Comparison of ENCODE assay signal across 9 mouse cellular contexts in the genomic region with DNA sequence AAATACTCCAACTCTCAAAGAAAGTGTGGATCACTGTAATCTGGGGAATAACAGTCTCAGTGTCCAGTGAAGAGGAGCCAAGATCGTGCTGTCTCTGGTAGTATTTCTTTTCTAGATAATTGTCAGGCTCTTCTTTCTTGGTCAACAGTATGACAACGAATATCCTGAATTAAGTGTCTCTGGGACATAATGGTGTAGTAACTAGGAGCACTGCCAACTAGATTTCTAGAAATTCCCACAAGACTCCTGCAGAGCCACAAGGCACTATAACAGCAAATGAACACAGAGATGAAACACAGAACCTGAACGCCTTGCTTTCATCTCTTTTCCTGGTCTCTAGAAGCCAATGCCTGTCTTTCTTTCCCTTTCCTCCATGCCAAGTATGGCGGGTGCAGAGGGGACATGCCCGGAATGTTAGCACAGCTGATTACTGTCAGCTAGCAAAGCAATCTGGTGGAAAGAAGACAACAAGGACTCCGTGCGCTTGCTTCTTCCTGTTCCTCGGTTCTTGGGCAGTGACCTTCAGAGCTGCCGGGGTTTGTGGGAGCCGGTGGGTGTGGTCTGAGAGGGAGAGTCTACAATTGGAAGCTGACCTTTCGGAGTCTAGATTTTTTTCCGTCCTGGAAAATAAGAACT.
DNase-seq lines count a peak whose midpoint lies in the region; ATAC-seq and TF ChIP-seq lines count a peak whose summit lies in the region.
"Had no signal": no experiment of that assay in that cellular context is flagged by ENCODE, and none has a peak within 500 bp of the region (broad histone marks: within the 10 kb centered on the region; RNA-seq: fewer than 3 reads in every experiment).

No protein-coding gene starts in this region.

- peak; percentile 62 for ATAC-seq in granulocyte monocyte progenitor cell, adult 5-6 weeks (replicated peaks; ENCODE audit: poor library complexity, severe bottlenecking)
- ATAC-seq in intestine, embryonic 15.5 days, result no peak
- ATAC-seq in limb, embryonic 15.5 days (ENCODE audit: insufficient number of reproducible peaks, low FRiP score, low TSS enrichment, low read depth), result no peak

- no peaks in the 10 kb centered on the region for H3K9me3 ChIP-seq in intestine, embryonic 15.5 days
- no peaks in the 10 kb centered on the region for H3K9me3 ChIP-seq in limb, embryonic 15.5 days

- peak; percentile 30 to 37 for DNase-seq in layer of hippocampus, postnatal 10 days (ENCODE audit: low spot score in 2 of 2)
- DNase-seq in layer of hippocampus, adult 8-10 months (ENCODE audit: low spot score in 2 of 2), result no peak
- peak; percentile 51 for DNase-seq in brain, embryonic 14.5 days (ENCODE audit: low read depth)
- no peak for DNase-seq in cerebellum, adult 18-20 months

- H3K4me2 ChIP-seq in intestine, embryonic 15.5 days (replicated peaks), result peak overlapping the region; percentile 46
- peak overlapping the region; percentile 40 for H3K4me2 ChIP-seq in limb, embryonic 15.5 days

- H3K27me3 ChIP-seq in intestine, embryonic 15.5 days (replicated peaks), result no peaks in the 10 kb centered on the region
- H3K27me3 ChIP-seq in limb, embryonic 15.5 days, result no peaks in the 10 kb centered on the region
- H3K27me3 ChIP-seq in small intestine, adult 2 months (ENCODE audit: control insufficient read depth, insufficient read depth, low read length), result no peaks in the 10 kb centered on the region

- no peak for TF ChIP-seq CTCF in brain, embryonic 14.5 days (IDR thresholded peaks at IDR 0.05; ENCODE audit: borderline replicate concordance, extremely low read depth, insufficient read depth, insufficient read length)
- no peak for TF ChIP-seq CTCF in small intestine, adult 2 months (IDR thresholded peaks at IDR 0.05; ENCODE audit: extremely low read depth, insufficient read length, insufficient replicate concordance, low read depth, low read length)

- H3K27ac ChIP-seq in intestine, embryonic 15.5 days, result peak overlapping the region; percentile 51; the same call in 1 of the 2 replicates
- peak overlapping the region; percentile 86 for H3K27ac ChIP-seq in limb, embryonic 15.5 days
- H3K27ac ChIP-seq in small intestine, adult 2 months (ENCODE audit: insufficient read depth, low read depth, low read length), result no peak overlapping the region; the same call in 1 of the 2 replicates

- 47% methylated on average over 12 of the region's 12 CpGs for WGBS in intestine, embryonic 15.5 days
- 24% methylated on average over 12 of the region's 12 CpGs for WGBS in limb, embryonic 15.5 days
- WGBS in small intestine, adult 2 months, result 38% methylated on average over 12 of the region's 12 CpGs

- no peak overlapping the region for H3K9ac ChIP-seq in intestine, embryonic 15.5 days
- no peak overlapping the region for H3K9ac ChIP-seq in limb, embryonic 15.5 days

- no peak for TF ChIP-seq POLR2A in brain, embryonic 14.5 days (IDR thresholded peaks at IDR 0.05; ENCODE audit: borderline replicate concordance, extremely low read depth, insufficient read depth, insufficient read length, poor library complexity, severe bottlenecking)
- TF ChIP-seq POLR2A in small intestine, adult 2 months (IDR thresholded peaks at IDR 0.05; ENCODE audit: low read depth, low read length), result no peak

- no peaks in the 10 kb centered on the region for H3K36me3 ChIP-seq in intestine, embryonic 15.5 days
- H3K36me3 ChIP-seq in limb, embryonic 15.5 days, result no peaks in the 10 kb centered on the region
- H3K36me3 ChIP-seq in small intestine, adult 2 months (ENCODE audit: control insufficient read depth, insufficient read depth, low read length), result no peaks in the 10 kb centered on the region
- H3K36me3 ChIP-seq: G1E had no signal

- no peak overlapping the region for H3K4me3 ChIP-seq in intestine, embryonic 15.5 days (replicated peaks)
- H3K4me3 ChIP-seq in limb, embryonic 15.5 days, result peak overlapping the region; percentile 23; the same call in 1 of the 2 replicates
- H3K4me3 ChIP-seq in small intestine, adult 2 months (ENCODE audit: low read depth, low read length), result peak overlapping the region; percentile 29

- peaks cover 2% of the 10 kb centered on the region; the same call in 1 of the 2 replicates for H3K4me1 ChIP-seq in intestine, embryonic 15.5 days (replicated peaks)
- H3K4me1 ChIP-seq in limb, embryonic 15.5 days, result peaks cover 24% of the 10 kb centered on the region
- H3K4me1 ChIP-seq in small intestine, adult 2 months (ENCODE audit: control insufficient read depth, insufficient read depth, insufficient read length, low read length), result peaks cover 2% of the 10 kb centered on the region; the same call in 1 of the 2 replicates

Comparison
In these comparisons a context has a peak if more than half of its experiments do, and no peak if none do; other contexts are left out.
1. DNase-seq: peak in layer of hippocampus, postnatal 10 days (2 of 2) and brain, embryonic 14.5 days (single experiment); none in layer of hippocampus, adult 8-10 months (0 of 2) and cerebellum, adult 18-20 months (0 of 2).